Mouse (Mus musculus) cerebellum, postnatal 10 days (tissue): ENCODE data around the gene Josd2.

Experiments used
- DNase-seq, 2 experiments: peaks; one replicate each; pipeline ENCODE4 v3.0.0; 2021; ENCODE audit warnings: mixed read lengths in 2 of 2

The Josd2 gene

DNA sequence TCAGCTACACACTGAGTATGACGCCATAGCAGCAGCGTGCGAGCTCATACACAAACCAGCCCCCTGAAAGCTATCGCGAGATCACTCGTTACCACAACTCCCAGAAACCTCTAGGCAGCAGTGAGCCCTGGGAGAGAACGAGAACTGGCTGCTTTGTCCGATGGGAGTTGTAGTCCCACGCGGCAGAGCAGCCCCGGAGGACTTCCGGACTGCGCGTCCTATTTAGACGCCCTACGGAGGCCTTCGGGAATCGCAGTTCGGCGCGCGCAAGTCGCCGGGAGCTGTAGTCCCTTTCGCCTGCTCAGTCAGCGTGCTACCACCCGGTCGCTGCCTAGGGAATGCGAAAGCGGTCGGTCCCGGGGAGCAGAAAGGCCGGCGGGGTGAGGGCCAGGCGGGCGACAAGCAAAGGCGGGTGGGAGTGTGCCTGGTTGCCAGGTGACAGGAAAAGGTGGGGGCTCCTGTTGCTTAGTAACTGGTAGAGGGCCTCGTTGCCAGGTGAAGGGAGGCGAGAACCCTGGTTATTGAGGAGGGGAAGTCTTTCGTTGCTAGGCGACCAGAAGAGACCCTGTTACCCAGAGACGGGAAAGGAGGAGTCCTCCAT is at the start of gene Josd2:
Gene Josd2, plus strand, starts transcription at position 170 of the 601 bp plus-strand sequence.
- DNase-seq: peak; percentile 93 to 96

DNA sequence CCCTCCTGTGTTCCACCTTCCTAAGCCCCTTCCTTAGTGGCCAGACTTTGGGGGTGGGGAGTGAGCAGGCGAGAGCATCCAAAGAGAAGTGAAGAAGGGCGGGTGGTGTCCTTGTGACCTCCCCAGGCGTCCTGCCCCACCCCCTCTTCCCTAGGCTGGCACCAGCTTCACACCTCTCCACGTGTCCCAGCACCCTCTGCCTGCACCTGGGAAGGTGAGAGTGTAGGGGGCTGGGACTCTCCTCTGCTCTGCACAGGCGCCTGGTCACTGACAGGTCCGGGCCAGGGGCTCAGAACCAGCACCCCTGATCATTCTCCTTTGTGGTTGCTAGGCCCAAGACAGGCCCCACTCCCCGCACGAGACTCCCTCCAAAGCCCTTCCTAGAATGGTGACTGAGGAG is 40.1 kb upstream of the Josd2 start:
- peak in 1 of 2 experiments; percentile 39 for DNase-seq

DNA sequence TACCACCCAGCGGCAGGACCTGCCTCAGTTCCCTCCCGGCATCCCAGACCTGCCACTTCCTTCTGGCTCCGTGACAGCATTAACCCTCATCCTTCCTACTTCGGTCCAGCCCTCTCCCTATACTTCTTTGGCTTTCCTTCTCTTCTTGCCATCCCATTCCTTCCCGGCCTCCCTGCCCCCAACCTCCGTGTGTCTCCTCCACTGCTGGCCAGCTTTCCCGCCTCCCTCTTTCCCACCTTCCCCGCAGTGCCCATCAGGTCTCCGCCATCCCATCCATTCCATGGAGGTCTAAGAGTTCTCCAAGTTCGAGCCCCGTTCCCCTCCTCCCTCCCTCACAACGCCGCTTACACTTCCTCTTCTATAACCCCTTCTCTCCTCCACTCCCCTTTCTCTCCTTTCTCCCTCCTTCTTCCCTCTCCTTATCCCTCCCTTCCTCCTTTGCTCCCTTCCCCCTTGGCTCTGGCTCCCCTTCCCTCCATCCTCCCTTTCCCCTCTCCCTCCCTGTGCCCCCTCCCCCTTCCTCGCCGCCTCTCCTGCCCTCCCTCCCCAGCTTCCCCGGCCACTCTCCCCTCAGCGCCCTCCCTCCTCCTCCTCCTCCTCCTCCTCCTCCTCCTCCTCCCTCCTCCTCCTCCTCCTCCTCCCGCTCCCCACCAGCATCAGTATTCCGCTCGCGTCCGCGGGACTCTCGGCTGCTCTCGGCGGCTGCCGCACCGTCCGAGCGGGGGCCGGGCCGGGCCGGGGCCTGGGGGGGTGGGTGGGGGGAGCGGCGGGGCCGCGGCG is 39.4 kb upstream of the Josd2 start:
- DNase-seq: peak; percentile 82 to 90

DNA sequence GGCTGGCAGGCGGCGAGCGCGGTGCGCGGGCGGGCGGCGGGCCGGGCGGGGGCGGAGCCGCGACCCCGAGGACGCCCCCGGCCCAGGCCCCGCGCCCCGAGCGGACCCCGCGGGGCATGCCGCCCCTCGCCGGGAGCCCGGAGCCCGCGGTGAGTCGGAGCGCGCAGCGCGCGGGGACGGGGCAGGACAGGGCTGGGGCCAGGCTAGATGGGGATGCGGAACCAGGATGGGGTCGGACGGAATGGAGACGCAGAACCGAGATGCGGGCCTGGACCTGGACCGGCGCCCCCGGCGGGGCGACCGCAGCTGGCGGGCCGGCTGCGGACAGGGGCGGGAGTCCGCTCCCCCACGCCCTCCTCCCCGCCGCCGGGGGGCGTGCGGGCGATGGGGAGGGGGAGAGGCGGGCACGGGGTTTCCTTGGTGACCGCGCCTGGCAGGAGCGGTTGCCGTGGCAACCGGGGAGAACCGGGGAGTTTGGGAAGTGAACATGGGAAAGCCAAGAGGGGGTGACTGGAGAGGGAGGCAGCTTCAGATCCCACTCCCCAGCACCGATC is 38.7 kb upstream of the Josd2 start, which contains the start of gene Lrrc4b:
Gene Lrrc4b, plus strand, starts transcription at position 51 of the 554 bp plus-strand sequence.
- DNase-seq: peak; percentile 87 to 92

DNA sequence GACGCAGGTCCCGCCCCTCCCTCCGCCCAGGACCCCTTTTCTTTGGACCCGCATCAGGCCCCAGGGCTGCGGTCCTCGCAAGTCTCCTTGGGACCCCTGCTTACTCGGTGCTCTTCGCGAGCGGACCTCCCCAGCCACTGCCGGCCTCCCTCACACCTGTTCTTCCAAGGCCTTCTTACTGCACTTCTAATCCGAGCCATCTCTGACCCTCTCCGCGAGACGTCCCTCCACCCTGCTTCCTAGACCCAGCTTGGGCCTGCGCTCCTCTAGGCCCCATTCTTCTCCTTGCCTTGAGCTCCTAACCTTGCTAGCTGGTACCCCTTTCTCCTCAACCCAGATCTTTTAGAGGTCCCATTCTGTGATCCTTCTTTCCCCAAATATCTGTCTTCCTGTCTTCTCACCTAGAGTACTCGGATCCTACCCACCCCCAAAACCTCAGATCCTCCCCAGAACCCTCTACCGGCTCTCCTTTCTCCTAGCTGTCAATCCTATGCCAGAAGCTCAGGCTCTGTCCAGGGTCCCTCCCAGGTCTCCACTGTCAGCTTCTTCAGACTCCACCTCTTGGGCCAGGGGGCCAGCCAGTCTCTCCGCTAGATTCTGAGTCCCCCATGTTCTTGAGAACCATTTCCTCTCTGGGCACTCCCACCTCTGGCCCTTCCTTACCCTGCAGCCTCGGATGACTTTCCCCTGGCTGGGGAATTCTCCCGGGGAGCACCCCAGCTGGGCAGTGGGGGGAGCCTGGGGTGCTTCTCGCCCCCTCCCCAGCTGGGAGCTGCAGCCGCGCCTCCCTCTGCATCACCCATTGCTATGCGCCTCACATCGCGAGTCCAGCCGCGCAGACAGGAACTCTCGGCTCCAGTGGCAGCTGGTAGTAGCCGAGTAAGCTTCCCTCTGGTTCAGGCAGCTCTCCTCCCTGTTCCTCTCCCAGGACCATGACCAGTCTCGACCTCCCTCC is 38.0 kb upstream of the Josd2 start:
- peak; percentile 52 to 55 for DNase-seq

DNA sequence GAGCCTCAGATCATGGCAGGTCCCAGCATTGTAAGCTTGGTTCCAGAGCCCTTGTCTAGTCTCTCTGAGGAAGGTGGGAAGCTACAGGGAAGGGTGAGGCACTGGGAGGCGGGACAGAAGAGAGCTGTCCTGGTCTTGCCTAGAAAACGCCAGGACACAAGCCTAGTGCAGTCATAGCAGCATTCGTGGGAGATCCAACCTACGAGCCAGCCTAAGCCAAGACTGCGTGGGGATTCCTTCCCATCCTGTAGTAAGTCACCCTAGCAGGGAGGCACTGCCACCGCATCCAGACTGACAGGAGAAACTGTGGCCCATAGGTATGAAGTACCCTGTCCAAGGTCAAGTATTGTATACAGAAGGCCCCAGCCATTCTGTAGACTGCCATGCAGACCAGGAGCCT is 35.2 kb upstream of the Josd2 start:
- no peak for DNase-seq

DNA sequence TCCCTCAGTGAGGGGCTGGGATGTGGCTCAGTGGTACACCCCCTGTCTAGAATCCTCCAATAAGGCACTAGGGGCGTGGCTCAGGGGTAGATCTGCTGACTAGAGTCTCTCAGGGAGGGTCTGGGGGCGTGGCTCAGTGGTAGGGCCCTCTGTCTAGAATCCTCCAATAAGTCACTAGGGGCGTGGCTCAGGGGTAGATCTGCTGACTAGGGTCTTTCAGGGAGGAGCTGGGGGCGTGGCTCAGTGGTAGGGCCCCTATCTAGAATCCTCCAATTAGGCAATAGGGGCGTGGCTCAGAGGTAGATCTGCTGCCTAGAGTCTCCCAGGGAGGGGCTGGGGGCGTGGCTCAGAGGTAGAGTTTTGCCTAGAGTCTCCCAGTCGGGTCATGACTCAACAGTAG is 34.4 kb upstream of the Josd2 start:
- DNase-seq: peak; percentile 53 to 77

DNA sequence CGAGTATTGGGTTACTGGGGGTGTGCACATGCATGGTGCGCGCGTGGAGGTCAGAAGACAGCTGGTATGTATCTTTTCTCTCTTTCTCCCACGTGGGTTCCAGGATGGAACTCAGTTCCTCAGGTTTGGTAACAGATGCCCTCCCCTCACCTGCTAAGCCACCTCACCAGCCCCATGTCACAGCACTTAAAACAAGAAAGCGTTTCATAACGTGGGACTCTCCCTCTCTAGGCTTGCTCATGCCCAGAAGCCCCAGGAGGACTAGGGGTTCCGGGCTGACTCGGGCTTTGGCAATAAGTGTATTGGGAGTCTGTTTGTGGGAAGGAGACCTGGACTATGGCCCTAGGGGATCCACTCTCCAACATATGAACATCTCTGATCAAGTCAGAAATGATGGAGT is 33.7 kb upstream of the Josd2 start:
- DNase-seq: no peak

DNA sequence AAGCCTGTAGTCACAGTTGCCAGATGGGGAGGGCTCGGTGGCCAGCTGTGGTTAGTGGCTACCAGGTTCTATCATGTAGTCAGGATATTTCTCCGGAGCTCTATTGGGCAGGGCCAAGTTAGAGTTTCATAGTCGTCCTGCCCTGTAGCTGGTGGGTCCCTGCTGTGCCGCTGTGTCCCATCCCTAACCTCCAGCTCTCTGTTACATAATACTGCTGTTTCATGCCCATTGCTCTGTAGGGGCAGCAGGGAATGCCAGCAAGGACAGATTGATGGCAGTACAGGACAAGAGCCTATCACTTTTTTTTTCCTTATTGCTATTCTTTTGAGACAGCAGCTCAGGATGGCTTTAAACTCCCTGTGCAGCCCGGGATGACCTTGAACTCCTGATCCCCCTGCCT is 32.0 kb upstream of the Josd2 start:
- no peak for DNase-seq

DNA sequence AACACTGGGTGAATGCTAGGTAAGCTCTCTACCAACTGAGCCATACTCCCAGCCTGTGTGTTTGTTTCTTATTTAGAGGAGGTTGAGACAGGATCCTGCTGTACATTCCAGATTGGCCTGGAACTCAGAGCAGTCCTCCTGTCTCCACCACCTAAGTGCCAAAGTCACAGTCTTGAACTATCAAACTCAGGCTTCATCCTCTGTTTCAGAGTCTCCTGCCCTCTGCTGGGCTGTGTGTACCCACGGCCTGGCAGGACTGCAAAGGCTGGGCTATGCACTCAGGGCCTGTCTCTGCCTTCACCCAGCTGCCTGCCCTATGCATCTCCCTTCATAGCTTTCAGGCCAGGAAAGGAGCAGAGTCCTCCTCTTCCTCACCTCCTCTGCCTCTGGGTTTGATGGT is 31.5 kb upstream of the Josd2 start:
- peak; percentile 52 to 58 for DNase-seq

DNA sequence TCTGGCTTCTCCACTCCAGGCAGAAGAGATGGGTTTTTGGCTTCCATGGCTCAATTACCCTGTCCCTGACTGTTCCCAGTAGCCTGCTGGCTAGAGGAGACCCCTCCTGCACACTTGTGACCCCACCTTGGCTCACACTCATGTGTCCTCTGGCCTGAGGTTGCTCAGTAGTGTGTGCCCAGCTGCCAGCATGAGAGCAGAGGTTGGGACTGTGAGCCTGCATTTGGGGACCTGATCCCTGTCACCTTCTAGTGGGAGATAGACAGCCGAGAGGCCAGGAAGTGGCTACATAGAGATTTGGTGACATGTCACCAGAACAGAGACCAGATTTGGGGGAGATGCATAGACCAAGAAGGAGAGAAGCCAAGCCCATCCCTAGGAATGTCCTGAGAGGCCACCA is 30.6 kb upstream of the Josd2 start:
- no peak for DNase-seq

DNA sequence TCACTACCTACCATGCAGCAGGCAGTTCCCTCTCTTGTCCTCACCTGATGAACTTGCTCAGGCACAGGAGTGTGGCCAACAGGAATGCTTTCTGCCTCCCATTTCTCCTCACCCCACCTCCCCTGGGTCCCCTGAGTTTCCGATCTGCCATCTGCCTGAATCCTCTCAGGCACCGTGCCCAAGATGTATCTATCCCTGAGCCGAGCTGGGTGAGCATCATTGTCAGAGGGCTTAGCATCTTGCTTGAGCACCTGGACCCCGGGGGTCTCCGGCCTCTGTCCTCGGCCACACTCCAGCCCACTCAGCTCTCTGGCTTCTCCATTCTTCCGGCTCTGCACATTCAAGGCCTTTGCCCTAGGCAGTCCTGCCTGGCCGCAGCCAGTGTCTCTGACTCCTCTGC is 29.8 kb upstream of the Josd2 start:
- peak; percentile 79 to 82 for DNase-seq

DNA sequence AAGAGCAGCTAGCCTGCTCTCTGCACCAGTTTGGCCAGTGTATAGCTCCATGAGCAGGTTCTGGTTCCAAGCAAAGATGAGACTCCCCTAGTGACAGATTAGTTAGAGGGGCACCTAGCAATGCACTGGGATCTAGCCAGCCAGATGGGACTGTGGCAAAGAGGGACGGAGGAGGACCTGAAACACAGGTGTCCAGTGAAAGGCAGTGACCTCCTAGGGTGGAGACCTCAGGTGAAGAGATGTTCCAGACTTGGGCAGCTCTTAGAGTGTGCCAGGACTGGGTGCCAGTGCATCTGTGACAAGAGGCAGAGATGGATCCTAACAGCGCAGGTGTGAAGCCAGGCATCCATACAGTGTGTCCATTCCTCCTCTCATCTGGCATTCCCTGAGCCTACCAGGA is 28.1 kb upstream of the Josd2 start:
- no peak for DNase-seq

DNA sequence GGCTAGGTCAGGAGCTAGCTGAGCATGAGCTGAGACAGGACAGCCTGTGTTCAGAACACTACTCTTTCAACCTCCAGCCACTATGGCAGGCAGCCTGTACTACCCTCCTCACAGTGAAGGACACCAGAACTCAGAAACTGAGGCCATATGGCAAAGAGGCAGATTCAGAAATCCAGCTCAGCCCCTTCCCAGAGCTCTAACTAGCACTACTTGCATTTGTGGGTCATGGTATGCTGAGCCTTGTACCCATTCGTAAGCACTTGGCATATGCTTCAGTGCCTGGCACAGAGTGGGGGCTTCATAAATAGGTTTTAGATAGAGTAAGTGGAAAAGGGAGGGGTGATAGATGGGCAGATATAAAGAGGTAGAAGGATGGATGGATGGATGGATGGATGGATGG is 27.3 kb upstream of the Josd2 start:
- DNase-seq: no peak

DNA sequence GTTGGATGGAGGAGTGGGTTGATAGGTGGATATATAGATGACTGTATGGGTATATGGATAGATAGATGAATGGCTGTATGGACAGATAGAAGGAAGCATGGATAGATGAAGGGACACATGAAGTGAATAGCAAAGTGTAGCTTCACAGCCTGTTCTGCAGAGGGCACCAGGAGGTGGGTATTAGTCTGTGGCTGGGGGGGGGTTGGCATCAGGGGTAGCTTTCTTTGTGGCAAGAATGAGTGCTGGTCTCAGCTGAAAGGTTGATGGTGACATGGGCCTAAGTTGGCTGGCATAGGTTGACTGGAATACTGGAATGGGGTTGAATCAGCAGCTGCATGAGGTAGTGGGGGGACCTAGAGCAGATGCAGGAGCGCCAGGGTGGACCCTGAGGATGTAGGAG is 26.6 kb upstream of the Josd2 start:
- DNase-seq: peak; percentile 65 to 70

DNA sequence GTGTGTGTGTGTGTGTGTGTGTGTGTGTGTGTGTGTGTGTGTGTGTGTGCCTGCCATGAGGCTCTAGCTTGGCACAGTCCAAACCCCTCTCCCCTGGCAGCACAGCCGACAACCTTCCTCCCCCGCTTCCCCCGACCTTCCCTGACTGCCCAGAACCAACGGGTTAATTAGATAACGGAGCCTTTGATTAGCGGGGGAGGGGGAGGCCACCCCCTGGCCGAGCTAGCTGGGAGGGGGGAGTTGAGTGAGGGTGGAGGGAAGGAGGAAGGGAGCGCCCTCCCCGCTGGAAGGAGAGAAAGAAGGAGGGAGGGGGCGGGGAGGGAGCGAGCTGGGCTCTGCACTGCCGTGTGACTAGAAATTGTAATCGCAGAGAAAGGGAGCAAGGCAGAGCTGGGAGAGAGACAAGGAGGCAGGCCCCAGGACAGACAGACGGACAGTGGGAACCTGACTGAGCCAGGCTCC is 26.1 kb upstream of the Josd2 start:
- peak; percentile 87 to 89 for DNase-seq

DNA sequence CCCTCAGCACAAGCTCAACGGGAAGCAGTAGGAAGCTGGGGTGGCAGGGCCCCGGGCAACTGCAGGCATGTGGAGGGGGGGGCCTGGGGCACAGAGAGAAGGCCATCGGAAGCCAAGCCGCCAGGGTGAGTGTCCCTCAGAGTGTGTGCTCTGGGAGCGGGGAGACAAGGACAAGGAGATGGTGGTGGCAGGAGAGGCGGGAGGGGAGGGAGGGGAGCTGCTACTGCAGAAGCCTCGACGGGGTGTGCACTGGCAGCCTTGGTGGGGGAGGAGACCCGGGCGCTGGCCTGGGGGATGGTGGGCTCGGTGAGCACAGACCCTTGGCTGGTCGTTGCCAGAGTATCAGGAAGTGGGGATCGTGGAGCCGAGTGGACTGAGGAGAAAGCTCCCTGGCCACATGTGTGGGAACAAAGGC is 25.4 kb upstream of the Josd2 start:
- DNase-seq: peak; percentile 81 to 85

DNA sequence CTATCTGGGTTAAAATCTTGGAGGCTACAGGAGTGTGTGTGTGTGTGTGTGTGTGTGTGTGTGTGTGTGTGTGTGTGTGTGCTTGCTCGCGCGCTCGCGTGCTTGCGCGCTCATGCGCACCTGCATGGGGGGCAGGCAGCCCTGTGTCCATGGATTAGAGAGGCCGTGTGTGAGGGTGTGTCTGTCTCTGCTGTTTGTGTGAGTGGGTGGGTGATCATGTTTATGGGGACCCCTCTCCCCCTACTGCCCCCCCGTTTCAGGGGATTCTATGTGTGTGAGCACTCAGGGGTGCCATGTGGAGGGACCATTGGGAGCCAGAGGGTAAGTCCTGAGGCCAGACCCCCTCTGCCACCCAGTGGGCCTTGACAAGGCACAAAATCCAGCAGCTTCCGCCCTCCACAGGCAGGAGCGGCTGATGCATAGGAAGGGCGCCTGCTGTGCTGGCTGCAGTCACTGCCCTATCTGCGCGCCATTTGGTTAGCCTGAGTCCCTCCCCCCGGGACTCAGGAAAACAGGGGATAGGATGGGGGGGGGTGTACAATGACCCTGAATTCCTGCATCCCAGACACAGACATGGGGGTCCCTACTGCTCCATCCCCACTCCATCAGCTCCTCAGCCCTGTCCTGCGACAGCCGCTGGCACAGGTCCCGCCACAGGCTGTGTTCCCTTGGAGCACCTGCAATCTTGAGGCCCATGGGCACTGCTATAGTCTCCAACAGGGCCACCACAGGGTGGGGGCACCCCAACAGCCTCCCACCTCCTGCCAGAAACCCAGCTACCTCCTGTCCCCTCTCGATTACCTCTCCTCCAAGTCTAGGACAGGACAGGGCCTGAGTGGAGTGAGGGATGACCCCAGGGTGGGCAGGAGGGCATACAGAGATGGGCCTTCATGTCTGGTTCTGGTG is 24.3 kb upstream of the Josd2 start:
- peak; percentile 76 to 82 for DNase-seq

DNA sequence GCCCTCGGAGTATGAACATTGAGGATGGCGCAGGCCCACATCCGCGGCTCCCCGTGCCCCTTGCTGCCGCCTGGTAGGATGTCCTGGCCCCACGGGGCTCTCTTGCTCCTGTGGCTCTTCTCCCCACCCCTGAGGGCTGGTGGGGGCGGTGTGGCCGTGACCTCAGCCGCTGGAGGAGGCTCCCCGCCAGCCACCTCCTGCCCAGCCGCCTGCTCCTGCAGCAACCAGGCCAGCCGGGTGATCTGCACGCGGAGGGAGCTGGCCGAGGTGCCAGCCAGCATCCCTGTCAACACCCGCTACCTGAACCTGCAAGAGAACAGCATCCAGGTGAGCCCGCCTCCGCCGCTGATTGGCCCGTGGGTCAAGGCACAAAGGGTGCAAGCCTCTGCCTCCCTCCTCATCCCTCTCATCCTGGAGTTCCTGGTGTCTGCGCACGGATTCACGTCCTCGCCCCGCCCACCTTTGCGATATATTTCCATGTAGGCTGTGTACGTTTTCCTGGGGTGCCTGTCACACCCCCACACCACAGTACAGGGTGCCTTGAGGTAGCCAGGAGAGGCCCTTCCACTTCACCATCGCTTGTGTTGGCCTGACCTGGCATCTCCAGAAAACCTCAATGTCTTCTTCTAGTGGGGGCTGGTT is 22.8 kb upstream of the Josd2 start:
- DNase-seq: no peak

DNA sequence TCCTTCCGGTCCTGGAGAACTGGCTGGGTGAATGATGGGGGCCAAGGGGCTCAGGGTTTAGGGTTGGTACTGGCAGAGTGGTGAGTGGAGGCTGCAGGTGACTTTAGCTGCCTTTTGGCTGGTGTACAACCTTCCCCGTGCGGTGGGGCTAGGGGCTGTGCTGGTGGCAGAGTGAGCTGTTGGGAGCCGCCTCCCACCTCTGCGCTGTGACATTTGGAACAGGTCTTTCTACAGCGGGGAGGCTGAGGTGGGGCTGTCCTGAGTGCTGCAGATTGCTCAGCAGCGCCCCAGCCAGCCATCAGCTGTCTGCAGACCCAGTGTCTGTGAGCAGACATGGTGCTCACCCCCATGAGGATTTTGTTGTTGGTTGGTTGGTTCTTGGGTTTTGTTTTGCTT is 22.3 kb upstream of the Josd2 start:
- peak in 1 of 2 experiments; percentile 38 for DNase-seq
